Mouse (Mus musculus) cerebellum, adult 11-12 months (tissue): Measurements from ENCODE around the gene Plekhb1.
A peak's percentile ranks its signal among the peaks of the same experiment; 100 is the strongest.

ENCODE experiments used
- DNase-seq: peaks from one replicate; pipeline ENCODE4 v3.0.0; 2022

The Plekhb1 gene

GRCm38 (mm10) chr7:100662231-100662630, at the start of gene Plekhb1:
Gene Plekhb1, minus strand, starts transcription at chr7:100662414.
- no peak for DNase-seq

DNA sequence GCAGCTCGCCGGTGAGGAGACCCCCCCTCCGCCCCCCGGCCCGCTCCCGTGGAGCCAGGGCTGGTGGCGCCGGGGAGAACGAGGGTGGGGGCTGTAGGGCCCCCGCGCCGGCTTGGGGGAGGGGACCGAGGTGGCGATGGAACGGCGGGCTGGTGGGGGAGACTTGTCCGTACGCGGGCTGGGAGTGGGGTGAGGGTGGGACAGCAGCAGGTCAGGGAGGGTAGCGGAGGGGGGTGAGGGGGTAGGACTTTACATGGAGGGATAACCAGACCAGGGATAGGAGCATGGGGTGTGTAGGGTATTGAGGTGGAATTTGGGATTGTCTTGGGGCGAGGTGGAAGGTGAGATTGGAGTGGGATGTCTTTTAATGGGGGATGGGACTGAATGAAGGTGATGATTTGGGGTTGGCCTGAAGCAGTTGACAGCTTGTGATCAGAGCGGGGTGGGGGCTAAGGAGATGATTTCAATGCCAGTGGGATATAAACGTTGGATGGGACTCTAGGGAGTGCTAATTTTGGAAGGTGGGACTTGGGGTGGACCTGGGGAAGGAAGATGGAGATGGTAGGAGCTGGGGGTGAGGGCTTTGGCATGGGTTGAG, 44.8 kb upstream of the Plekhb1 start:
- DNase-seq = peak; percentile 66

GRCm38 (mm10) chr7:100706143-100706841, 44.1 kb upstream of the Plekhb1 start, which contains the start of gene Fam168a:
Gene Fam168a, plus strand, starts transcription at chr7:100706635.
- peak; percentile 94 for DNase-seq

DNA sequence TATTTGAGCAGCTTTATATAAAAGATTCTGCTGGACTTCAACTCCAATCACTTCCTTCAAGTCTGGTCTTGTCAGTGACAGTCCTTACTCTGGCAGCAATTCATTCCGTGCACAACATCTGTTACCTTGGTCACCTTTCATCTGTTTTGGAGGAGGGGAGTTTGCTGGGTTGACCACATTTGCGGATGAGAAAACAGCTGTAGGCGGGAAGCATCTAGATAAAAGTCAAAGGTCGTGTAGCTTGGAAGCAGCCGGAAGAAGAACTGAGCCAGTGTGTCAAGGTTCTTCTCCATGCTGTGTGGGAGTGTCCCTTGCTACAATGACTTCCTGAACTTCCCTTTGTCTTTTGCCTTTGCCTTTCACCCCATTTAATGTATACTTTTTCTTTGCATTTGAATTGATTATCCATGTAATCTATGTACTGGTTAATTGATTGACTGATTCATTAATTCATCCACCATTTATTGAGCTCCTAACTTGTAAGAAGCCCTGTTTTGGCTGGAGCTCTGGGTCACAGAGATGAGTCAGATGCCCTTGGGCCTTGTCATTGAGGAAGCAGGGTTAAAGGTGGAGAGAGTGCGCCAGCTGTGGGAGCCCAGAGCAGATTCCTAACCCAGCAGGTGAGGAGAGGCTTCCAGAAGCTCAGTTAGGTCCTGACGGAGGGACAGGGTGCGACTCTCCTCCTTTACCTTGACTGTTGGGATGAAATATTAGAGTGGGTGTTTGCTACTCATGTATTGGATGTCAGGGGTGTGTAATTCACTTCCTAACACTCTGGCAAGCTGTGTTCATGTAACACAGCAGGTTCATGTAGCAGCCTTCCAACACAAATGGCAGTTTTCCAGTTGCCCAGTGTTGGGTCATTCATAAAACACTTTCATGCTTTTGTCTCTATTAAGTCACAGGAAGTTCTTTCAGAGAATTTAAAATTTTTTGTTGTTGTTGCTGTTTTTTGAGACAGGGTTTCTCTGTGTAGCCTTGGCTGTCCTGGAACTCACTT, 37.9 kb upstream of the Plekhb1 start:
- no peak for DNase-seq

- DNase-seq = no peak
Observed at GRCm38 (mm10) chr7:100693199-100693598, 31.0 kb upstream of the Plekhb1 start.

DNA sequence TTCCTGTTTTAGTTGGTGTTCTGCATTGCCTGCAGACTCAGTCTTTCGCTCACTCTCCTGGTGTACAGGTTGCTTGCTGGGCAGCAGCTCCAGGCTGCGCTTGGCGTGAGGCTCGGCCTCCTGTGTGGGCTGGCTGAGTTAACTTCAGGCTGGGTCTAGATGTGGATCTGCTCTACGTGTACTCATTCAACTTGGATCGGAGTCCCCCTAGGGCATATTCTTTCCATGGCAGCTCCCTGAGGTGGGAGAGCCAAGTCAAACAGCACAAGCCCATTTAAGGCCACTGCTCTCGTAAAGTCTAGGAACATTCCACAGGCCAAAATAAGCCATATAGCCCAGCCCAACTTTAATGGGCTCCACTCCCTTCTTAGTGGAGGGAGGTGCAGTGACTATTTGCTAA, 26.3 kb upstream of the Plekhb1 start:
- no peak for DNase-seq

GRCm38 (mm10) chr7:100685061-100686030, 23.1 kb upstream of the Plekhb1 start:
- peak; percentile 60 for DNase-seq

DNA sequence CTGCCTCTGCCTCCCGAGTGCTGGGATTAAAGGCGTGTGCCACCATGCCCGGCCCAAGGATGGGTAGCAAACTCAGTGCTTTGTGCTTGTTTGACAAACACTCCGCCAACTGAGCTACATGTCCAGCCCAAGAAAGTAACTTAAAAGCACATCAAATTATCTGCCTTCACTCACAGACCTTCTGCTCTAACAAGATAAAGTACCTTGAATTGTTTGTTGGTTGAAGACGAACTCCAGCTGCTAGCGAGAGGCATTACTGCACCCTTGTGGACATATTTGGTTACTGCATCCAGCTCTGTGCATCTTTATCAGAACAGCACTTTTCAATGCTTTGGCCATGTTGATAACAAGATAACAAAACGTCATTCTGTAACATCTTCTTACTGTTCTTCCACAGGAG, 22.3 kb upstream of the Plekhb1 start:
- DNase-seq = no peak

- no peak for DNase-seq
Observed at GRCm38 (mm10) chr7:100684081-100684480, 21.9 kb upstream of the Plekhb1 start.

GRCm38 (mm10) chr7:100683241-100683640, 21.0 kb upstream of the Plekhb1 start:
- DNase-seq = no peak

- DNase-seq = no peak
Observed at GRCm38 (mm10) chr7:100681132-100681531, 18.9 kb upstream of the Plekhb1 start.

- no peak for DNase-seq
Observed at GRCm38 (mm10) chr7:100678948-100679880, 17.0 kb upstream of the Plekhb1 start.

GRCm38 (mm10) chr7:100678052-100678451, 15.8 kb upstream of the Plekhb1 start:
- no peak for DNase-seq

- DNase-seq = no peak
Observed at GRCm38 (mm10) chr7:100674941-100675340, 12.7 kb upstream of the Plekhb1 start.

- no peak for DNase-seq
Observed at GRCm38 (mm10) chr7:100673452-100673851, 11.2 kb upstream of the Plekhb1 start.

DNA sequence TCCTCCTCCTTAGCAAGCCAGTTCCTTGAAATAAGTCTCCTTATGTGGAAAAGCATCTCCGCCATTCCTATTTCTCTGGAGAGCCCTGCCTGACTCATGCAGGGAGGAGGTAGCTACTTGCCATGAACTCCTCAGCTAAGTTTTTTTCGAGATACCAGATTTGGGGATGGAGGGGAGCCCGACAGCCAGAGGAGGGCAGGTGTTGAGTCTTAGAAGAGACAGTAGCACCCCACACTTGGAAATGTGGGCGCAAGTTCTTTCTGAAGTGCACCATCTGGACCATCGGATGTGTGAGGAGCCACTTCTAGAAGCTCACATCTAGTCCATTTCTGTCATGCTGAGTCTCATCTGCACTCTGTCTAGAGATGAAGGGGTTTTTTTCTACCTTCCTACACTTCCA, 8.4 kb upstream of the Plekhb1 start:
- DNase-seq = no peak

DNA sequence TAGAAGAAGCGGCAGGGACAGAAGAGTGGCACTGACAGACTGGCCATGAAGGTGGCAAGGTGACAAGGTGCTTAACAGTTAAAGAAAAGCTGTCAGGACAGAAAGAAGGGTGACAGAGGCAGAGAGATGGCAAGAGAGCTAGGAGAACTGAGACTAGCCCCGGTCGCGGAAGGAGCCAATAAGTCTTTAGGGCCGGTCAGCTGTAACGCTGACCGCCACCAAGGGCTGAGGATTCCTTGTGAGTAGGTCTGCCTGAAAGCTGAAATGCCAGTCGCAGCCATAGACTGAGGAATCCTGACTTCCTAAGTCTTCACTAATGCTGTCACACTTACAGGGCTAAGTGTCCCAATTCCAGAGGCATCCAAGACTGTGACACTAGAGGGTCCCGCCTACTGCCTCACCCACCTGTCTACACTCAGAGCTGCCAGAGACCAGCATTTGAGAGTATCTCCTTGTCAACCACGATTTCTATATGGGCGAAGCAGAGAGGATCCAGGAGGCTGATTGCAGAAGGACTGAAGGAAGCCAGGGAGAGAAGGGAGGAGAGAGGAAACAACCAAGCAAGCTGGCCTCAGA, 1.6 kb upstream of the Plekhb1 start:
- DNase-seq = no peak

DNA sequence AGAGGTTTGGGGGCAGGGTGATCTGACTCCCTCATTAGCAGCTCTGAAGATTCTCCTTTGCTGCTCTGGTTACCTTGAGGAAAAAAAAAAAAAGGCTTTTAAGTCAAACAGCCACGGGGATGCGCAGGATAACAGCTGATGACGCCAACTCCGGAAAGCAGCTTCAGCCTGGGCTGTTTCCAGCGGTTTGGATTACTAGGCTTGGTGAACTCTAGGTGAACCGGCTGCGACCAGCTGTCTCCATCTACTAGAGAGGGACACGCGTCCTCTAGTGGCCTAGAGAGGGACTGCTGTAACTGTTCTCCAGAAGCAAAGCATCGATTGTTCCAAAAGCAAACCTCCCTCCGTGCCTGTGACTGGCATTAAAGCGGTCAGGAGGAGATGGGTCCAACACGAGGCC, 976 bp upstream of the Plekhb1 start:
- DNase-seq = peak; percentile 74

DNA sequence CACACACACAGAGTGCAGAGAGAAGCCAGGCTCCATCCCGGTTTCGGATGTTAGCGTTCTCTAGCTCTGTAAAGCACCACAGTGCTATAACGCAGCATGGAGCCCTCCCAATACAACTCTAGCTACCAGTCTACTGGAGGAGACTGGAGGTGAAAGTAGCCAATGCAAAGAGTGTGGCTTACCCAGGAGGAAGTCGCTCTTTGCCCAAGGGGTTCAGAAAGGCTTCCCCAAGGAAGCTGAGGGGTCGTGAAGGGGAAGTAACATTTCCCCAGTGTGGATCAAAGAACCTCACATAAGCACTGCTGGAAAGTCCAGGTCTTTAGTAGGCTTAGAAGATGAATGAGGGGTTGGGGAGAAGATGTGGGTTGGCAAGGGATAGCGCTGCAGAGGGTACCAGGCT, 950 bp downstream of the Plekhb1 start:
- DNase-seq = no peak

DNA sequence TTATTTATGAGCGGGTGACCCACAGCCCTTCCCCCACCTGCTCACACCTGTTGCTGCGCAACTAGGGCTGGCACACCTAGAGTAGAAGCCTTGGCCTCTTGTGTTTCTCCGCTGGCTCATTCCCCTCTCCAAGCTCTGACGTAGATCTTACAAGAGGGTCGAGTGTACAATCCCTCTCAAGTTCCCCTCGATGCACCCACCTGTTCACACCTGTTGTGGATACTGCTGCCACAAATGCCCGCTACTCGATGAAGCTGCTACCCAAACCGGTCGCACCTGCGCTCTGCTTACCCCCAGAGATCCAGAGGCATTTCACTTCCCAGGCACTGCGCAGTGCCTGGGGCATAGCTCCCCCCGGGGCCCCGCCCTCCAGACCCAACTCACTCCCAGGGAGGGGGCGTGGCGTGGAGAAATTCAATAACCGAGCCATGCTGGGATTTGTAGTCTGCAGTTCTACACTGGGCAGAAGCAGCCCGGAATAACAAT, 4.1 kb downstream of the Plekhb1 start:
- DNase-seq = no peak

- DNase-seq = no peak
Observed at GRCm38 (mm10) chr7:100656739-100657138, 5.5 kb downstream of the Plekhb1 start.
